Mouse (Mus musculus): Measurements from ENCODE around the gene 5530400C23Rik. TPM values are rescaled to one million over a fixed set of nuclear protein-coding genes. Genes with fewer than 3 reads are reported as not detected.
"Not testable (repeated sequence)": the region's sequence is repeated elsewhere in the genome, so short reads cannot be mapped to it uniquely, and the experiment has no call there.

5530400C23Rik gene
- polyA plus RNA-seq (2015; fragmentation: Nextera tagmentation; extraction: Ambion mirVana): not detected in 2 replicates

- H3K9me3 ChIP-seq (ENCODE audit: low read length); H3K36me3 ChIP-seq (ENCODE audit: insufficient read depth, low read length); DNase-seq (ENCODE audit: low spot score); H3K27me3 ChIP-seq (replicated peaks; ENCODE audit: insufficient read depth, low read length); H3K27ac ChIP-seq (ENCODE audit: low read length); H3K4me1 ChIP-seq (ENCODE audit: insufficient read depth, low read depth, low read length); H3K4me2 ChIP-seq (replicated peaks; ENCODE audit: low read depth, low read length); H3K4me3 ChIP-seq (ENCODE audit: low read depth, low read length); ATAC-seq; H3K9ac ChIP-seq (replicated peaks; ENCODE audit: low read depth): not testable (repeated sequence)
Measured at GRCm38 (mm10) chr6:133291916-133292315, at the start of gene 5530400C23Rik. 5530400C23Rik (plus strand) TSS chr6:133292216.

DNA sequence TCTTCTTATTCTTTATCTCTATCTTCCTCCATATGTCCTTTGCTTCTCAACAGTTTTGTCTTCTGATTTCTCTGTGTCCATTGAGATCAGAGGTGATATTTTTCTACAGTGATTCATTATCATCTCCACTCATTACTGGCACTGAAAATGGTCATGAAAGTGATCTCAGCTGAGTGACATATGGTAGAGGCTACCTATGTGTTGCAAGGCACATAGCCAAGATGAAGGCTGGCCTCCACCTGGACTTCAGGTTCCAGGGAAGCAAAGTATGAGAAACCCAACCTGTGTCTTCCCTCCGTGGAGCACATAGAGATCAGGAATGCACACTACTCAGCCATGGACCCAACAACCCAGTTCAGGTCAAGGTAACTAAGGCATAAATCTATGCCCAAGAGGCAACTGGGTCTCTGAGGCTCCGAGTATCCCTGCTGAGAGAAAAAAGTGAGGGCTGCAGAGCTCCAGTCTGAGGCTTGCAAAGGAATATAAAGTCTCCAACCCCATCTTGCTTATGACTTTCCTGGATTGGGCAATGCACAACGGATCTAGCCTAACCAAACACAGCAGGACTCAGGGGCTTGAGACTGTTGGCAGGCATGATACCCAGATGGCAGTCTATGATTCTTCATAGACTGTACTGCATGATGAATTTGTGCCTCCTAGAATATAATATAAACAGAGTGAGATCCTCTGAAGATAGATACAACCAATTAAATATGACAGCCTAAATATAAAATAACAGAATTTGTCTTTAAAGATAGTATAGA, 14.1 kb downstream of the 5530400C23Rik start:
- no peak for ATAC-seq
- 66% methylated on average over 3 of the region's 3 CpGs for WGBS
- TF ChIP-seq CTCF (IDR thresholded peaks at IDR 0.05): no peak
- Histone ChIP-seq H3K9me3 (ENCODE audit: low read length) (no peaks in the 10 kb centered on the region), H3K27ac (ENCODE audit: low read length) (no peak overlapping the region), H3K27me3 (replicated peaks; ENCODE audit: insufficient read depth, low read length) (no peaks in the 10 kb centered on the region), H3K36me3 (ENCODE audit: insufficient read depth, low read length) (no peaks in the 10 kb centered on the region), H3K9ac (replicated peaks; ENCODE audit: low read depth) (no peak overlapping the region), H3K4me3 (ENCODE audit: low read depth, low read length) (no peak overlapping the region), H3K4me1 (ENCODE audit: insufficient read depth, low read depth, low read length) (no peaks in the 10 kb centered on the region), H3K4me2 (replicated peaks; ENCODE audit: low read depth, low read length) (no peak overlapping the region)
- DNase-seq (ENCODE audit: low spot score): no peak

DNA sequence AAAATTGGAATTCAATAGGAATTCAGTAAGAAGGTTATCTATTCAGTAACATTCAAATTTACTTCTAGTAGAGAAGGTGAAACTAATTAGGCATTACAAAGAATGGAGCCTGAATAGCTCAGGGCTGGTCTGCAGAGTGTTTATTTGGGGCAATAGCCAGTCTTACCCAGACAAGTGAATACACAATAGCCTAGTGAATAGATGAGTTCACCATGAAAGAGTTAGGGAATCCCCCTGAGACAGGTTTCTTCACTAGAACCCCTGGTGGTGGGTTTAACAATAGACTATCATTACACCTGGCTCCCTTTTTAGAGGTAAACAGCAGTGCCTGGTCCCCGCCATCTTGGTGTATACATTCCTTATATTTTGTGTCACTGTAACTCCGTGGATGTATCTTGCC, 21.9 kb downstream of the 5530400C23Rik start:
- not testable (repeated sequence) for H3K9me3 ChIP-seq (ENCODE audit: low read length); DNase-seq (ENCODE audit: low spot score); H3K4me2 ChIP-seq (replicated peaks; ENCODE audit: low read depth, low read length); H3K36me3 ChIP-seq (ENCODE audit: insufficient read depth, low read length); H3K4me1 ChIP-seq (ENCODE audit: insufficient read depth, low read depth, low read length); H3K27me3 ChIP-seq (replicated peaks; ENCODE audit: insufficient read depth, low read length); H3K27ac ChIP-seq (ENCODE audit: low read length); H3K9ac ChIP-seq (replicated peaks; ENCODE audit: low read depth); H3K4me3 ChIP-seq (ENCODE audit: low read depth, low read length); ATAC-seq
- 77% methylated on average over 2 of the region's 2 CpGs for WGBS

DNA sequence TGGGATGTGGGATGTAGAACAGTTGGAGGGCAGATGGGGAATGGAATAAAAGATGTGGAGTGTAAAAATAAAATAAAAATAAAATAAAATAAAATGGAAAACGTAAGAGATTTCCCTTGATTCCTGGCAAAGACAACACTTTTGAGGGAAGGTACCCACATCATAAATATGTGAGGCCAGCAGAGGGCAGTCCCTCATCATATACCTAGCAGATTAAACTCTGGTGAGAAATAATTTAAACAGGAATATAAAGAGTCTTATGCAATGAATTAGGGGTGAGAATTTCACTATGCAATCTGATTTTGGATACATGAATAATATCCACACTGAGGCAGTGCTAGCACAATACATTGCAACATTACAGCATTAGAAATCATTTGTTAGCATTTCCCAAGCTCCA, 46.5 kb downstream of the 5530400C23Rik start:
- ATAC-seq (no peak), DNase-seq (ENCODE audit: low spot score) (no peak)
- H3K4me2 ChIP-seq (replicated peaks; ENCODE audit: low read depth, low read length): no peak overlapping the region
- TF ChIP-seq CTCF (IDR thresholded peaks at IDR 0.05) (no peak), EP300 (IDR thresholded peaks at IDR 0.05) (no peak)
- no peak overlapping the region for H3K4me3 ChIP-seq (ENCODE audit: low read depth, low read length)
- H3K36me3 ChIP-seq (ENCODE audit: insufficient read depth, low read length): no peaks in the 10 kb centered on the region
- H3K27ac ChIP-seq (ENCODE audit: low read length): no peak overlapping the region
- H3K27me3 ChIP-seq (replicated peaks; ENCODE audit: insufficient read depth, low read length): no peaks in the 10 kb centered on the region
- 65% methylated on average over 1 of the region's 1 CpGs for WGBS
- H3K4me1 ChIP-seq (ENCODE audit: insufficient read depth, low read depth, low read length): no peaks in the 10 kb centered on the region
- no peaks in the 10 kb centered on the region for H3K9me3 ChIP-seq (ENCODE audit: low read length)
- no peak overlapping the region for H3K9ac ChIP-seq (replicated peaks; ENCODE audit: low read depth)

DNA sequence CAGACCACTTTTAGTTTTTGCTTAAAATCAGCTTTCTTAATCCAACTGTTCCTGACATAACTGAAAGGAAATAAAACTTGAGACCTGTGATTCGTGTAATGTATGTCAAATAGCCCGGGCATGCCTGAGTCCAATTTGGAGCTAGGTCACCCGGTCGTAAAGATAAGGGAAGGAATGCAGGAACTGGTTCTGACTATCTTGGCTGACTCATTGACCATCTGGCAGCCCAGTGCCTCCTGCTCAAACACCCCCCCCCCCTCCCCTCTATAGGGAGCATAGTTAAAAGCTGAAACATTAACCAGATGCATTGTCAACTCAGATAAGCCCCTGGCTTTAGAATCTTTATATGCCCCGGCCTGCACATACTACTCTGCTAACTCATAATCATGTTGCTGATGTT, 49.7 kb downstream of the 5530400C23Rik start:
- H3K4me3 ChIP-seq (ENCODE audit: low read depth, low read length); H3K36me3 ChIP-seq (ENCODE audit: insufficient read depth, low read length); H3K27ac ChIP-seq (ENCODE audit: low read length); H3K9me3 ChIP-seq (ENCODE audit: low read length); H3K4me2 ChIP-seq (replicated peaks; ENCODE audit: low read depth, low read length); H3K9ac ChIP-seq (replicated peaks; ENCODE audit: low read depth); H3K27me3 ChIP-seq (replicated peaks; ENCODE audit: insufficient read depth, low read length); ATAC-seq; H3K4me1 ChIP-seq (ENCODE audit: insufficient read depth, low read depth, low read length); DNase-seq (ENCODE audit: low spot score): not testable (repeated sequence)
- 20% methylated on average over 5 of the region's 5 CpGs for WGBS

Other genes with a start within 250 kb of the 5530400C23Rik start
- not detected in 2 replicates for gene Tas2r140, start 236.4 kb upstream of the 5530400C23Rik start, polyA plus RNA-seq (2015; fragmentation: Nextera tagmentation; extraction: Ambion mirVana)
- gene Smim10l1, start 187.3 kb upstream of the 5530400C23Rik start, polyA plus RNA-seq (2015; fragmentation: Nextera tagmentation; extraction: Ambion mirVana): 86.1 and 91.8 TPM in 2 replicates

All from lung, postnatal 0 days (tissue).